Mouse (Mus musculus) gastrocnemius, postnatal 10 days (tissue): ENCODE measurements at regions not wholly inside any gene's neighbourhood (a gene's known extent, or its start where the extent isn't known, plus 50 kb on each side); places are given as distances from the start of the nearest gene placed in this dataset.

Source experiments
- DNase-seq: peaks from one replicate; pipeline ENCODE4 v3.0.0; 2021; ENCODE audit warnings: mixed read lengths

DNA sequence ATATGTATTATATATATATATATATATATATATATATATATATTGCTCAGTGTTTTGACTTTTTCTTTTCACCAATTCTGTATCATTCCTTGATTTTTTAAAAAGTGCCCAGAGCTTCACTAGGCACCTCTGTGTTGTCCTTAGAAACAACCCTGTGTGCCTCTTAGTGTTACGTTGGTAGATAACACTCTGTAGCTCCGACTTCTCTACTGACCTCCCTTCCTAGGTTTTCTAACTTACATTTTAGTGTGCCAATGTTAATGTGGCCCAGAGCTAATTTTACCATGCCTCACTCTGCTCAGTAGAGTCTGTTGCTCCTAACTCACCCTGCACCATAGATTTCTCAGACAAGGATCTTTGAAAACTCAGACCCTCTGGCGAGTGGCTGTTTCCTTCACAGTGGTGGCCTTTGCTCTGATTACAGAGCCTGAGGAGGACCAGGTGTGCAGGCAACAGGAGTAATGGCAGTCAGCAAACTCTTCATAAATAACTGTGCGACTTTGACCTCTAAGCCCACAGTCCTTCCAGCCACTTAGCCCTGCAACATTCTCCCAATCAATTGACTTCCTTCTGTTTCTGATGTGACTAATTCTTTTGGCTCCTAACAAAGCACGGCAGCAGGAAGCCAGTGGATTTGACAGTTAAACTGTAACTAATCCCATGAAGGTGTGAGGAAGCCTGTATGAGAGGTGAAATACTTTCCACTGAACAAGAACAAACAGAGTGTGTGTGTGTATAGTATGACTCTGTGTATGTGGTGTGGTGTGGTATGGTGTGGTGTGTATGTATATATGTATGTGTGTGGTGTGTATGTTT is 53.6 kb upstream of the Actr3 start:
- no peak for DNase-seq

DNA sequence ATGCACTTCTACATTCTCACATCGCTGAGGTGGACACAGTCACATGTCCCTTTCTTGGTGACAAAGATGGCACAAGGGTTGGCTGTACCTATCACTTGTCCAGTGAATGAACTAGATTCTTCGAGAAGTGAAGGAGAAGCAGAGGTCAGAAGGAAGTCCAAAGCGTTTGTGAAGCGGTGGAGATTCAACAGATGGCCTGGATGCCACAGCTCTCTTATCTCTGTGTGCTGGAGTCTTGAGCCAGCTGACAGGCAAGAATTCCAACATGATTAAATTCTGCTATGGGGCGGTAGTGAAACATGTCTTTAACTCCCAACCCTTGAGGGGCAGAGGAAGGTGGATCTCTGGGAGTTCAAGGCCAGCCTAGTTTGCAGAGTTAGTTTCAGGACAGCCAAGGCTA is 55.5 kb upstream of the Actr3 start:
- DNase-seq: no peak

DNA sequence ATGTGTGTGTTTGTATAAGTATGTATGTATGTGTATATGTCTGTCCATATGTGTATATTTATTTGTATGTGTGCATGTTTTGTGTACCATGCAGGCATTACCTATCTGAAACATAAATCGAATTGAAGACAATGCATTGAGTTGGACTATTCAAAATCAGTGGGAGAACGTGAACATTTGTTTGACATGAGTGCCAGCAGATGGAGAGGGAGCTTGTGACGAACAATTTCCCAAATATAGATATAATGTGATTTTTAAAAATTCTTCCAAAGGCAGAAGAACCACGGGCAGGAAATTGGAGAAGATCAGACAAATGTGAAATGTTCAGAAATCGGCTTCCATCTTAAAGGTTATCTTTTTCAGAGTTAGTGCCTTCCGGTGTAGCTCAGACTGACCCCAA is 59.1 kb upstream of the Actr3 start:
- no peak for DNase-seq

DNA sequence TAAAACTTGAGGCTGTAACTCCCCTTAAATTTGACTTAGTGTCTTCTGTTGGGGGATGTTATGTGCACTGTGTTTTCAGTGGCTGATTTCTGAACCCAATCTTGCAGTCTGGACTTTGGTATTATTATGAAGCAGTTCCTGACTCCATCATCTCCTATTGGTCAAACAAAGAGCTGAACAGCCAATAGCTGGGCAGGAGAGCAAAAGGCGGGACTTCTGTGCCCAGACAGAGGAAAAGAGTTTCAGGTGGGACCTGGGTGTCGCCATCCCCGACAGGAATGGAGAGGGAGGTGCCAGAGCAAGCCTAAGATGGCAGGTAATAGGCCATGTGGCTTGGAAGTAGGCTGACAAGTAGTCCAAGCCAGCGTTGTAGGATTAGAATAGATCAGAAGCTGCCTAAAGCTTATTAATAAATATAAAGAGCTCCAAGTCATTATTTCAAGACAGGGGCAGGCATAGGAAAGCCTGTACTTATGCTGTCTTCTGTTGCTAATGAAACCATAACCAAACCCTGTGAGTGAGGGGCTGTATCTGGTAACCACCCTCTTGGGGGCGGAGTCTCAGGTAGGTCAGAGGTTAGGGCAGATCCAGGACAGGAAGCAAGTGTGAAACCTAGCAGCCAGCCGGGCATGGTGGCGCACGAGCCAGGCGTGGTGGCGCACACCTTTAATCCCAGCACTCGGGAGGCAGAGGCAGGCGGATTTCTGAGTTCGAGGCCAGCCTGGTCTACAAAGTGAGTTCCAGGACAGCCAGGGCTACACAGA is 60.0 kb upstream of the Actr3 start:
- DNase-seq: no peak

DNA sequence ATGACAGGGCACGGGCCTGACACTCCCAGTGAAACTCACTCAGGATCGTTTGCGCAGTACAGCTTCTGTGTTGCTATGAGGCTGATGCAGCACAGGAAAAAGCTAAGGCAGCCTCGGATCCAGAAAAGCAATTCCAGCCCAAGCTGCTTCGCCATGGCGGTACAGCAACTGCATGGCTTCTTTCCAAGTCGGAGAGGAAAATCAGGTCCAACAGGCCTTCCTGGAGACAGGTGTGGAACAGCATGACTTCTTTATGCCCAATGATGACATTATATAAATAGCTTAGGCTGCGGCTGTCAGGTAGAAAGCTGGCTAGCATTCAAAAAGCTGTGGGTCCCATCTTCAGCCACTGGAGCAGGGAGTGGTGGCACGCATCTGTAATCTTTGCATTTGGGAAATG is 61.5 kb upstream of the Actr3 start:
- DNase-seq: no peak

DNA sequence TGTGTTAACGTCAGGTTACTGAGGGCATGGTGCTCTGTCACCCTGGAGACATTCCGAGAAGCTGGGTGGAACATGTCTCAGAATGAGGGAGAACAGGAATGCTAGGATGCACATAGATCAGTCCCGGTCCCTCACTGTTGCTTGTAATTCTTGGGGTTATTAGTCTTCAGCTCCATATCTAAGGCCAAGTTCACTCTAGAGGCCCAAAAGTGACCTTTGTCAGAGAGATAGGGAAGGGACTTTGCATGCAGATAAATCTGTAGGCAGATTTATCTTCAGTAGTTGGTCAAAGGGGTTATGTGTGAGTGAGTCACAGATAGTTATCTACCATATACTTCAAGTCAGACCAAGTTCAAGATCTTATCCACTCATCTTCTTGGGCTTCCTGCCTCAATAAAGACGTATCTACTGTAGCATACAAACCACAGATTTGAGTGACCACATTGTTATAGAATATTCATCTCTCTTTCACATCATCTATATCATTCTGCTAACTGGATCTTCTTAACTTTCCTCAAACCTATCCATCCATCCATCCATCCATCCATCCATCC is 58.4 kb upstream of the Slc35f5 start:
- DNase-seq: no peak

DNA sequence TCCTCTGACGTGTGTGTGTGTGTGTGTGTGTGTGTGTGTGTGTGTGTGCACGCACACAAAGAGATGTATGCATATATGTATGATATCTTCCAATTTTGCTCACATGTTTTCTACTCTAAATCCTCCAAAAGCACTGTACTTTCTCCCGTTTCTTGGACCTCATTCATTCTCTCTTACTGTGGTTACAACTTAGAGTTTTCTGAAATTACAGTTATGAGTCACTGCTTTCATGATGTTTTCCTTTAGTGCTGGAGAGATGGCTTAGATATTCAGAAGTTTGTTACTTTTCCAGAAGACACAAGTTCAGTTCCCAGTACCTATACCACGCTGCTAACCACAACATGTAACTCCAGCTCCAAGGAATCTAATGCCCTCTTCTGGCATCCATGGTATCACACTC is 56.5 kb upstream of the Slc35f5 start:
- no peak for DNase-seq

DNA sequence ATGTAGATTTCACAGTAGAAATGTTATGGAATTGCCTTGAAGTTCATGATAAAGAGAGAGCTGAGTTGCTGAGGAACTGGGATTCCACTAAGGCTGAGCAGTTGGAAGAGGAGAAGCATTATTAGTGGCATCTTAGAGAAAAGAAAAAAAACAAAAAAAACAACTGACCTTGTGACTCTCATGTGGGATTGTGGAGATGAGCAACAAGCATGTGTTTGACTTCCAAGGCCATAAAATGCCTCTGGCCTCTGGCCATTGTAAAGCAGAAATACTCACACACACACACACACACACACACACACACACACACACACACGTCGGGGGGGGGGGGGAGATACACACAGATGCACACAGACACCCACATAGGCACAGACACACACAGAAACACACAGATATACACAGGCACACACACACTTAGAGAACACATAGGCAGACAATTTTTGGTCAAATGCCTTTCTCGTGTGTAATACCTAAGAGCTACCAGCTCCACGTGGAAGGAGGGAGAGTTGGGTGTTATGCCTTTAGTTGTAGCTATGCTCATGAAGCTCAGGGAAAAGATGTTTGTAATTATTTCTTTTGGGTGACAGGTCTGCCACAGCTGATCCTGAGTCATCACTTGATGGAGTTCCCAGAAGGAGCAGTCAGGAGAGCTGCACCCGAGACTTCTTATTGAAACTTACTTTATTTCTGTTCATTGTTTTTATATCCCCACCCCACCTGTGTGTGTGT is 52.4 kb upstream of the Slc35f5 start:
- DNase-seq: no peak

DNA sequence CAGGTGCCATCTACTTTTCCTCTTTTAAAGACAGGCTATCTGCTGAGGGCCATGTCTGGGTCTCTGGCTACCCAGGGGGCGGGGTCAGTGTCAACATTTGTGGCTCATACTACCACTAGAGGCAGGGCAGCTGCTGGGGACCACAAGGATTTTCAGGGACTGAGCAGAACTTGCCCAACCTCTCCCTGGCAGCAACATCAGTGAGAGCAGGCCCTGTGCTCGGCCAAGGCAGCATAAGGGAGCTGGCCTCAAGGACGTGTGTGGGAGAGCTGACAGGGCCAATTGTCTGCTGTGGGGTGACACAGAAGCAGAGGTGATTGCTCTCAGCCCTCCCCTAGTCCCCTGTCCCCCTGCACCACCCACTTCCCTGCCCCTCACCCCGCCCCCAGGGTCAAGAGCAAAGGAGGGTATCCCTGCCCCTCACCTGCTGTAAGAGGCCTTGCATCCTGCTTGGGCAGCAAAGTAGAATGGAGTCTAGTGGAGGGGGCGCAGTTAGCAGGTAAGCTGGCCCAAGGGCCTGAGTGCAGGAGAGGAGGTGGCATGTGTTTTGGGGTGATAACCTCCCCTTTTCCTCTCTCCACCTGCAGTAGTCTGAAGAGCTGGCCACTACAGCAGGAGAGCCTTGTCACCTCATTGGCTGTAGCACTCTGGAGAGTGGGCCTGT is 51.7 kb upstream of the Slc35f5 start:
- peak; percentile 22 for DNase-seq
